Mouse (Mus musculus) kidney, adult 11 months (tissue): ENCODE data around the gene Trpv3.
A peak's percentile ranks its signal among the peaks of the same experiment; 100 is the strongest.

ENCODE experiments used
- DNase-seq: peaks from one replicate; pipeline ENCODE4 v3.0.0; 2022

Trpv3 gene

DNA sequence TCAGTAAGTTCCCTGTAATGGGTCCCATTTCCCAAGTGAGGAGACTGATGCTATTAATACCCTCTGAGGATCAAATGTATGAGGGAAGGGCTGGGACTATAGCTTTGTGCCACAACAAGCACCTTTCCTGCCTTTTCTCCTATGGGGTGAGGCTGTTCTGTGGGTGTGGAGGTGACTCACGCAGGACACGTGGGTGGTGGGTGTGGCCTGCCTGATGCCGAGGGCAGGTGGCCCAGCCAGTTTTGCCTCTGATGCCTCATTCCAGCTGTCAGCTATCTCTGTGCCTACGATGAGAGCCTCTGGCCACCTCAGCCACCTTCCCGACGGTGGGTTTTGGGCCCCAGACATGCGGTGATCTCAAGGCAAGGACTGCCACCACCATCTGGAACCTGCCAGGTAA, at the start of gene Trpv3:
Trpv3 (plus strand) TSS at position 122 of the 400 bp plus-strand sequence.
- no peak for DNase-seq

DNA sequence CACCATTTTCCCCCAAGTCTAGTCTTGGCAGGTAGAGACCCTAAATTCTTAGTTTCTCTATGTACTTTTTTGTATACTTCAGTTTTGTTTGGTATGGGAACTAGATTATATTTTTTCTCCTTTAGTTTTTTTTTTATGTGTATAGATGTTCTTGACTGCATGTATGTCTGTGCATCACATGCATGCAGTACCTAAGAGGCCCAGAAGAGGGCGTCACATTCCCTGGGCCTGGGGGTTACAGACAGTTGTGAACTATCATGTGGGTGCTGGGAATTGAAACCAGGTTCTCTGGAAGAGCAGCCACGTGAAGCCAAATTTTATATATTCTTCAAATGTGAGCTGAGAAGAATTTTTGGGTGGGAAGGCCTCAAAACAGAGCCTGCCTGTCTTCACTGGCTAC, 47.5 kb upstream of the Trpv3 start:
- DNase-seq = no peak

DNA sequence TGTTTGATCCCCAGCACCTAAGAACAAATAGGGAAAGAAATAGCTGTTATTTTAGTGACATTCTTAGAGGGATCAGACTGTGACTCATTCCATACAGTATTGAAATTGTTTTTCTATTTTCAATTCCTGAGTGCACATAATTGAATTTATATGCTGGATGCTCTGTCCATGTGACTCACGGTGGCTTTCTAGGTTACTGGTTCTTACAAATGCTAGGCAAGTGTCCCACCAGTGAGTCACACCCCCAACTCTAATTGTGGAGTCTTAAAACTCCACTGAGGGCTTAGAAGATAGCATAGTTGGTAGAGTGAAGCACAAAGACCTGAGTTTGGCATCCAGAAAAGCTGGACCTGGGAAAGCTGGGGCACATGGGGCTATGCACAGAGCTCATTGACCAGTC, 46.5 kb upstream of the Trpv3 start:
- DNase-seq = no peak

DNA sequence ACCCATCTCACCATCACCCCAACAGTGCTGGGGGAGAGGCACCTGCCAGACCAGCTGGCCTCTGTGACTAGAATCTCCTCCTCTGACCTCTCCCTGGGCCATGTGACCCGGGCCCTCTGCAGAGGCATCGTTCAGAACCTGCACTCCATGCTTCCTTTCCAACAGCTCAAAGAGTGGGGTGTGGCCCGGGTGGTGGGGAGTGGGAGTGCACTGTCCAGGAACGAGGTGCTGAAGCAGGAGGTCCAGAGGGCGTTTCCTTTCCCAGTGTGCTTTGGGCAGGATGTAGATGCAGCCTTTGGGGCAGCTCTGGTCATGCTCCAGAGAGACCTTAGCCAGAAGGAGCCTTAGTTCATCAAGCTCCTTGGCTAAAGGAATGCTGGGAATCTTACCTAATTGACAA, 44.3 kb upstream of the Trpv3 start:
- no peak for DNase-seq

DNA sequence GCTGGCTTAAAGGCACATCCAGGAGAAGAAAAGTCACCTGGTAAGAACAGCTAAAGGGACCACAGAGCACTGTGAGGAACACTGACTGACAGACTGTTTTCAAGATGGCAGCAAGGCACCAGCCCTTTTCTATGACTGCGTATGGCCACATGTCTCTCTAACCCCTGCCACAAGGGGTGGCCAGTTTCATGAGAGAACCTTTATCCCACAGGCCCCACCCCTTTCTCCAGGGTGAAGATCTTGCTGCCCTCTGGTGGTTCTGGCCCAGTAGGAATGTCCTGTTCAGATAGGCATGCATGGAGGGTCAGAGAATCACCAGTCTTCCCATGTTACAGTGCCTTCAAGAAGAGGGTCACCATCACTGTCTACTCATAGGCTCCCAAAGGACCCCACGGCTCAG, 43.2 kb upstream of the Trpv3 start:
- peak; percentile 43 for DNase-seq

DNA sequence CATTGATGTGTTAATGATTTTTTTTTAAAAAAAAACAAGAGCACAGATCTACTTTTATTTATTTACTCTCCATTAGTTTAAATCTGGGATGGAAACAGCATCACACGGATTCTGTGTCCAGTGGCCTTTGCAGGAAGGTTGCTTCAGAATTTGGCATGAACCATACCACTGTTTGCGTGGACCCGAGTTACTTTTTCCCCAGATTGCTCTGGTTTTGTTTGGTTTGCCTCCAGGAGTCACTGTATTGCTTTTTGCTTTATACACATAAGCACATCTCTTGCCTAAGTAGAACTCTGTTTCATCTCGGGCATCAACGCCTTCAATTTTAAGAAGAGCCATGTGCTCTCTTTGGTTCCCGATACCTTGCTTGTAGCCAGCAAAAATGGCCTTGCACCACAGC, 41.3 kb upstream of the Trpv3 start:
- no peak for DNase-seq

DNA sequence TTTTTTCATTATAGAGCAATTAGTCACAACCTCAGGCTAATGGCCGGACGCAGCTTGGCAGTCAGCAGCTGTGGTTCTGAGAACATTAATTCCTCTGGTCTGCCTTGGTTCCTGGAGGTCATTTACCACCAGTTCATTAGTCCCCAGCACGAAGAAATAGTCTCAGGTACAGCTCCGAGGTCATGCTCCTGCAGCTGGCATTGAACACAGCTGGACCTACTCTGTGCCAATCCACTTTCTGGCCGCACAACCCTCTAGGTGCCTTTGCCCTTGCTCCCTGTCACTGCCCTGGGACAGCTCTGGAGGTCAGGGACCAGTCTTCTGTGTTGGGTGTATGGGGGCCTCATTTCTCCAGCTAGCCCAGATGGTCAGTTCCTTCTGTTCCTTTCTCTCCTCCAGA, 38.3 kb upstream of the Trpv3 start:
- peak; percentile 31 for DNase-seq

DNA sequence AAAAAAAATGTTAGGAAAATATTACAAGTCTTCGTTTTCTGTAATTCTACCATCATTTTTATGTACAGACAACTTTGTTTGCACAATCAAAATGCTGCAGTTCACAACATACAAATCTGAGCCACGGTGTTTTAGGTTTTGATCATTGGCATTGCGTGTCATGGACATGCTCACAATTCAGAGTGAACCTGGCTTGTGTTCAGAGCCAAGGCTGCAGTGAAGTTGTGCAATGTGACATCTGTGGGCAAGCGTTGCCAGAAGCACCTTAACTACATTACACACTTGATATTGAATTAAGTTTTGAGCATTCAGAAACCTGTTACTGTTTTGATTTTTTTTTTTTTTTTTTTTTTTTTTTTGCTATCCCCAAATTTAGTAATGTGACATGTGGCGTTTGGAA, 37.1 kb upstream of the Trpv3 start:
- DNase-seq = no peak

DNA sequence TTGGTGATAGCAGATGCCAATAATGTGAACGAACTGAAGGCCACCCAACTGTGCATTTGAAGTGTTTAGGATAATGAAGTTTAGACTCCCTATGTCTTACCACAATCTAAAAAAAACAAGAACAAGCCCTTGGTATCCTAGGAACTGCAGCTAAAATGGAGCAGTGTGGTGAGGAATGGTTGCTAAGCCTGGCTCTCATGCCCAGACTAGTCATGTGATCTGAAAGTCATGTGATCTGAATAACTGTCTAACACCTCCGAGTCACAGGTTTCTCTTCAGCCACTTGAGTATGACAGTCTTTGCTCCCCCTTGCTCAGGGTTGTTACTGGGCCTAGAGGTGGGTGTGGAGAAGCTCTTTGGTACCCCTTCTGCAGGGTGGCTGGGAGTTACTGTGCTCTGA, 34.7 kb upstream of the Trpv3 start:
- DNase-seq = no peak

DNA sequence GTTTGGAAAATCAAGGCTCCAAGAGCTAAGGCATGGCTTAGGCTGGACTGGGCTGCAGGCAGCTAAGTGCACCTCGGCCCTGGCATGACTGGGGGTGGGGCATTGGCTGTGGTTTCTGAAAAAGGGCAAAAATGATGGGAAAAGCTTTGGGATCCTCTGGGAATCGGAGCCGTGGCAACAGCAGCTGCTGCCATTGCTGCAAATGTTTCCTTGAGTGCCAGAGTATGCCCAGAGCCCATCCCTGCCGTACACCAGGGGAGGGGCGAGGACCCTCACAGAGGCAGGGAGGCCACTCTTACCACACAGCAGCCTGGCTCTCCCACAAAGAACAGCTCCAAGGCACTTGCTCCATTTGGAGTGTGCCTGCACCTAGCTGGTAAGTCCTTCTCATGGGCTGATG, 33.2 kb upstream of the Trpv3 start, which contains the start of gene Trpv1:
Trpv1 (plus strand) TSS at position 301 of the 400 bp plus-strand sequence.
- DNase-seq = no peak

DNA sequence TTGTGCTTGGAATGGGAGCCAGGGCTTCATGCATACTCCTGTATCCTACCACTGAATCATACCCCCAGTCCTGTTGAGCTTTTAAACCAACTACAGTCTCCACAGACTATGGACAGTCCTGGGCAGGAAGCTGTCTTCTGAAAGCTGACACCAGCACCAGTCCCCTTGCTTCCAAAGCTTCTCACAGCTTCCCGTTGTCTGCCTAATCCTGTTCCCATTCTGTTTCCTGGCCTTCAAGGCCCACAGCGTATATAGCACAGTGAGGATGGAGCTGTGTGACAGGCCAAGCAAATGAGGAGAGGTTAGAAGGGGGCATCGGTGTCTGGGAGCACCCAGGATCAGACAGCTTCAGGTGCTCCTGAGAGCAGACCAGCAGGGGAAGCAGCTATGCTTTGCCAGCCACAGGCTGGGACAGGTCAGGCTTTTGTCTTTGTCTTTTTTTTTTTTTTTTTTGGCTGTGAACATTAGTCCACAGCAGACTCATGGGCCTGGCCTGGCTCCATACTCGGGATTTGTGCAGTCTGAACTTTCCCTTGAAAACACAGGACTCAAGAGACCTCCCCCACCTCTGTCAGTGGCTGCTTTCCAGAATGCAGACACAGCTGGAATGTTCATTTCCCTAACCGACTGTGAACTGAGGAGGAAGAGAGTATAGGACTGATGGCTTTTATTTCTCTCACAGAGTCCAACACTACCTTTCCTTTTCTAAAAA, 31.0 kb upstream of the Trpv3 start:
- peak; percentile 56 for DNase-seq

DNA sequence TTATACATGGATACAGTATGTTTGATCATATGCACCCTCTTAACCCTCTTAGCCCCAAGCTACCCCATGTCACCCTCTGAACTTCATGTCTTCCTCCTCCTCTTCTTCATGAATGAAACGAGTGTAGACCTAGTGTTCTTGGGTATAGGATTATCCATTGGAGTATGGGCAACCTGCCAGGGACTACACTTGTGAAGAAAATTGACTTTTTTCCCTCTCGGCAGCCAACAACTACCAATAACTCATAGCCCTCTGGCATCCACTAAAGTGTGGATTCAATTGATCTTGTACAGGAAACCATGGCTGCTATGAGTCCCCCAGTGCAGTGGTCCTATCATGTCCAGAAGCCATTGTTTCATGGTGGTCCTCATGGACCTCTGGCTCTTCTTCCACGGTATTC, 30.5 kb upstream of the Trpv3 start:
- no peak for DNase-seq

DNA sequence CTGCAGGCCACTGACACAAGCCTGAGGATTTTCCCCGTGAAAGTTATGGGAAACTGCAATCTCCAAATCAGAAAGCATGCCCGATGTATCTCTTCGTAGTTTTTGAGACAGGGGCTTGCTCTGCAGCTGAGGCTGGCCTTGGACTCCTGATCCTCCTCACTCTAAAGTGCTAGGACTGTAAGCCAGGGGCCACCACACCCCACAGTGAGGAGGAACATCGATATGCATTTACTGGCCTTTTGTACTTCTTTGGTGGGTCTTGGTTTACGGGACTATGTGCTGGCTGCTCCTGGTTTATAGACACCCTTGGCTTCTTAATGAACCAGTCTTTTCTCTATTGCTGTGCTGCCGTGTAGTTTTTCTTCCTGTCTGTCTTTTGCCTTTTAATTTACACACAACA, 25.0 kb upstream of the Trpv3 start:
- DNase-seq = no peak

DNA sequence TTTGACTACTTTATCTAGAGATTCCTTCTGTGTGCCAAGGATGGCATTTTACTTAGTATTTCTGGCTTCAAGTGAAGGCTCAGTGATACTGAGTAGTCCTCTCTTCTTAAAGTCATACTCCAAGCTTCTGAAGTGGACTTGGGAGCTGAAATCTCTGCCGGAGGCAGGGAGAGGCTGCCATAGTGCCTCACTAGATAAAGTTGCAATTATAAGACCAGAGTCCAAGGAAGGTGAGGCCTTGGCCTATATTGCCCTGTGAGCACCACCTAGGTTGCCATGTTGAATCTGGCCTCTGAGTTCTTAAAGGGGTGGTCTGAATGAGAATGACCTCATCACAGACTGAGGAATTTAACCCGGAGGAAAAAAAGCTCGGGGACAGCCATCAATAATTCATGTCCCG, 24.4 kb upstream of the Trpv3 start:
- DNase-seq = no peak

DNA sequence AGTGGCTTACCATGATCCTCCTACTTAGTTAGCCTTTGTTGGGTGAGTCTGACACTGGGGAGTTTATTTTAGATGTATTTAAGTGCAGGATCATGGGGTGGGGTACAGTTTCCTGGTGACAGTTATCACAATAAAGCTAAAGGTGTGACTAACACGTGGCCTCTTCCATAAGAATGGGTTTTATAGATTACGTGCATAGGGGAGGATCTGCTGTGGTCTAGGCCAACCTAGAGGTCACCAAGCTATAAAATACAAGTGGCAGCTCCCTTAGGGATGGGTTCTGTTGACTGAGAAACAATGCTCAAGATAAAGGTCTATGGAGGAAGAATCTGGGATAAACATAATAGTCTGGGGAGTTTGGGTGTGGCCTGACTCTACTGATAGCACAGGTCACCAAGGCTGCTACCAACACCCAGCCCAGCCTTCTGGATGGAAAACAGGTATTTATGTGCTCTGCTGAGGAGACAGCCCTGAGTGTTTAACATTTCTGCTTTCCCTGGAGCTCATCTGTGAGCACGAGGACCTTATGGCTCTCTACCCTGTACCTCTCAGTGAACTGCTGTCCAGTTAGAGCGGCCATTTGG, 9.7 kb upstream of the Trpv3 start:
- no peak for DNase-seq

DNA sequence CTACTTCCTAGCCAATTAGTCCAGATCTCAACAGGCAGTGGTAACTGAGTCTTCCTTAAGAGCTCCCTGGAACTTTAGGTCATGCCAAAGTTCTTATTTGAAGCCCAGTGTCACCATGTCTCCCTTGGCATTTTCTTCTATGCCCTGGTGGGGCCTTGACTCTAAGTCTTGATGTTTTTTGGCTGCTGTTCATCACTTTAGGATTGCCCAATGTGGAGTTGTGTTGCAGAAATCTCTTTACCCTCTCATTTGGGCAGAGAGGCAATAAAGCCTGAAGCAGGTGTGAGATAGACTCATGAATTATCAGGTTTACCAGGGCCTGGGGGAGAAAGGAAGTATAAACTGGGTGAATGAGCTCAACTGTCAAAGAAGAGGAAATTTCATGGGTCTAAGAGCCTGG, 8.5 kb upstream of the Trpv3 start:
- DNase-seq = no peak

DNA sequence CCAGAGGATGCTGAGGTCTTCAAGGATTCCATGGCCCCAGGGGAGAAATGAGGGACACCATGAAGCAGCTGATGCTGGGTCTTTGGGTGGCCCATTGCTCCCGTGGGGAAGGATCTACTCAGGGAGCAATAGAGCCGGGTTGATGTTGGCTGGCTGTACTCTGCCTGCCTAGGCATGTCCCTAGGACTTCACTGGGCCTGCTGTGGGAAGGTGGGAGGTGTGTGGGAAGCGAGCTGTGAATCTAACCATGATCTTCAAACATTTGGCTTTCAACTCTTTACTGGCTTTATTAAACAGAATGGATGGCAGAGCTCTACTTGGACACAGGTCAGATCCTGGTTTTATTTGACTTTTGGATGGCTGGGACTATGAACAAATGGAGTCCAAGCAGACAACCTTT, 6.7 kb upstream of the Trpv3 start:
- DNase-seq = no peak

DNA sequence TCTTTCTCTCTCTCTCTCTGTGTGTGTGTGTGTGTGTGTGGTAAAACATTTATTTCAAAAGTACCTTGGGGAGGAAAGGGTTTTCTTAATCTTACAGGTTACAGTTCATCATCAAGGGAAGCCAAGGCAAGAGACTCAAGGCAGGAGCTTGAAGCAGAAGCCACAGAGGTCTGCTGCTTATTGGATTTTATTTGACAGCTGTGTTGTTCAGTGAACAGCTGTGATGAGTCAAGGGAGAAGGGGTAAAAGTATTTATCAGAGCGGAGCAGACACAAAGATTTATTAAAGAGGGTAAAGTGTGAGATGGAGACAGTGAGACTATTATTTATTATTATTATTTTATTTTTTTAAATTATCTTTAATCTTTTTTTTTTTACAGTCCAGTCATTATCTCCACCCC, 5.8 kb upstream of the Trpv3 start:
- DNase-seq = no peak

DNA sequence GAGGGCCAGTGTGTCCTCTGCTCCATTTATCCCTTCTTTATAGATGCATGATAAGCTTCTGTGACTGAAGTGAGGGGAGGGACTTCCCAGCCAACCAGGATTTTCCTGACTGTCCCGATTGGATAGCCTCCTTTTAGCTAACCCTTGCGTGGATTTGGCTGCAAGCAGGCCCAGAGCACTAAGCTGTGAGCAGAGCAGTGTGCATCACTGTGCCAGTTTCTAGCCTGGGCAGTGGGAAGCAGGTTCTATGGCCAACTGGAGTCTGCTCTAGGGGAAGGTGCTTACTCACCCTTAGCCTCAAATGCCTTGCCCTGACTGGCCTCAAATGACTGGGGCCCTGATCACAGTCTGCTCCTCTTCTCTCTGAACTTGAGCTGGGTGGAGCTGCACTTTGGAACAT, 7.6 kb downstream of the Trpv3 start:
- no peak for DNase-seq

DNA sequence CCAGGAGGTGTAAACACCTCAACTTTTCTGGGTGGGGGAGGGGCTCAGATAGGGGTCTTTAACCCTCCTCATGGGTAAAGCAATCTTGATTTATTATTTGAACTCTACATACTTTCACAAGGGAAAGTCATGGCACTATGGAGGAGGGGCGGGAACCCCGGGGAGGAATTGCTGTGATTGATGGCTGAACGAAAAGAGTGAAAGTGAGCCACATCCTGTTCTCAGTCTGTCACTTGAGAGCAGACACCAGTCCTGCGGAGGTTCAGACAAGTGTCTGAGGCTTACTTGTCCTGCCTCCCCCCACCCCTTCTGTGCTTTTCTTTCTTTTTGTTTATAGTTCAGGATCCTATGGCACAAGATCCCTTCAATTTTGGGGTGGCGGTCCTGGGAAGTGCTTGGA, 13.5 kb downstream of the Trpv3 start:
- DNase-seq = no peak

DNA sequence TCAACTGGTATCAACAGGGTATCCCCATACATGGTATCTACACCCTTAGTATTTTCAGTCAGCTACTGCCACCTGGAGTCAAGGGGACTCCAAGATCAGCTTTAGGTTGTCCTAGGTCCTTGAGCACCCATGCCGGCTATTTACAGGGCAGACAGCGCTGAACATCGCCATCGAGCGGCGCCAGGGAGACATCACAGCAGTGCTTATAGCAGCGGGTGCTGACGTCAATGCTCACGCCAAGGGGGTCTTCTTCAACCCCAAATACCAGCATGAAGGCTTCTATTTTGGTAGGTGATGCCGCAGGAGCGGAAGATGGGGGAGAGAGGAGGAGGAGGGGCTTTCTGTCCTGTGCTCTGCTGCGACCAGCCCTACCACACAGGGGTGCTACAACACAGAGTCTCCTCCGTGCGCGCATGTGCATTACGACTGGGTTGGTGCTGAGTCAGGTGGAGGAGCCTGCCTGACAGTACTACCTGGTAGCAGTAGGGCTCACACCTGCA, 14.4 kb downstream of the Trpv3 start:
- peak; percentile 59 for DNase-seq

DNA sequence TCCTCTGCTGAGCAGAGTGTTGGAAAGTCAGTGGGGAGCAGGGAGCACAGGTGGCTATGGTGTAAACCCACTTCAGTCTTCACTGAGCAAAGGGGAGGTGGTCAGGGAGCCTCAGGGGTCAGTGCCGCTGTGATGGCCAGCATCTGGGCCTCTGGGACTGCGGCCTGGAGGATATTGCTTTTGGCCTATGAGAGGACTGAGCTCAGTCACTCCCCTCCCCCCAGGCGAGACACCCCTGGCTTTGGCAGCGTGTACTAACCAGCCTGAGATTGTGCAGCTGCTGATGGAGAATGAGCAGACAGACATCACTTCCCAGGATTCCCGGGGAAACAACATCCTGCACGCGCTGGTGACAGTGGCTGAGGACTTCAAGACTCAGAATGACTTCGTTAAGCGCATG, 16.2 kb downstream of the Trpv3 start:
- peak; percentile 26 for DNase-seq

DNA sequence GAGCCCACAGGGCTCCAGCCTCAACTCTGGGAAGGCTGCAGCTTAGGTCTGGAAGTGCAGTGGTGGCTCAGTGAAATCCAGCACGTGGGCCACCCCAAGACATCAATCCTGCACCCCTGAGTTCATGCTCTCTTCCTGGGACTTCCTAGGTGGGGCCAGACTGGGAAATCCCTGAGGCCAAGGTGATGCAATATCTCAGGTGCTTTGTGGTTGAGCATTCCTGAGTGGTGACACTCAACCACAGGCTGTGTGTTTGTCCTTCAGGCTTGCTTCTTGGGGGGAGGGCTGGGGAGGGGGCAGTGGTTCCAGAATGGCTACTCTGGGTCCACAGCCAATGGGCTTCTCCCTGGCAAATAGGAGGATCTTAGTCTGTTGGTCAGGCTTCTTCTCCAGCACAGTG, 16.7 kb downstream of the Trpv3 start:
- no peak for DNase-seq

DNA sequence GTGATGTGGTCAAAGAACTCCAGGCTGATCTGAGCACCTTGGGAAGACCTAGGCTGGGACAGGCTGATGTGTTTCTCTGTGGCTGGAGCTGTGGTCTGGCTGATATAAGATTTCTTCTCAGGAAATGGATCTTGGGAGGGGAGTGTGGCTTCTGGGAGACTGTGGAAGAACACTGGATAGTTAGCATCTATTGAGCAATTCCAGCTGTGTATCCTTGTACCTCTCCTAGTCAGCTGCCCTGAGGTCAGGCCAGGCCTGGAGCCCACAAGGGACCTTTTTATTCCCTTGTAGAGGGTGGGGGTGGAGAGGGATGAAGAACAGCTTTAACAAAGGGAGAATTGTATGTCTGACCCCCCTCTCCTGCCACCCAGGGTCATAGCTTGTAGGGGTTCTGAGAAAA, 17.2 kb downstream of the Trpv3 start:
- DNase-seq = no peak

DNA sequence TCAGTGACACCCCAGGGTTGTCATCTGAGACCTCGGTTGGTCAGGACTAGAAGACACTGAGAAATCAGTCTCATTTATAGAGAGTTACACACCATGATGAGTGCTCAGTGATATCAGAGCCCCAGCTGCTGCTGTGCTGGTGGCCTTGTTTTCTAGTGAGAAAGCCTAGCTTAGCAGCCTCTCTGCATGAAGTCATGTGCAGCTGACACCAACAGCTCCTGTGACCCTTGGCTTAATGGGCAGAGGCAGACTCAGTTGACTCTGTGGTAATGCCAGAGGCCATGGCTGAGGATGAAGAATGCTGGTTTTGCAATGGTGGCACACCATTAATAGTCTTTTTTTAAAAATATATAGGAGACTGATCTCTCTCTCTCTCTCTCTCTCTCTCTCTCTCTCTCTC, 22.4 kb downstream of the Trpv3 start:
- no peak for DNase-seq
